Mouse (Mus musculus): ENCODE measurements around the gene Ikbip.

The Ikbip gene

GRCm38 (mm10) chr10:91123281-91123827 lies 40.6 kb downstream of the Ikbip start:
- DNase-seq, result no peak

- peak; percentile 98 for DNase-seq
These were observed 41.4 kb downstream of the Ikbip start, which contains the start of gene Slc25a3 for GRCm38 (mm10) chr10:91123828-91124822. Gene Slc25a3 (minus strand): TSS chr10:91124059.

- DNase-seq, result no peak
These were observed 44.0 kb downstream of the Ikbip start for GRCm38 (mm10) chr10:91126618-91127355.

GRCm38 (mm10) chr10:91127395-91127794 lies 44.7 kb downstream of the Ikbip start:
- no peak for DNase-seq

GRCm38 (mm10) chr10:91128551-91129160 lies 45.9 kb downstream of the Ikbip start:
- no peak for DNase-seq

- no peak for DNase-seq
These were observed 48.1 kb downstream of the Ikbip start for GRCm38 (mm10) chr10:91130792-91131191.

GRCm38 (mm10) chr10:91131565-91131964 lies 48.8 kb downstream of the Ikbip start:
- no peak for DNase-seq

GRCm38 (mm10) chr10:91135302-91135972 lies 52.7 kb downstream of the Ikbip start:
- no peak for DNase-seq

- DNase-seq, result no peak
These were observed 54.7 kb downstream of the Ikbip start for GRCm38 (mm10) chr10:91137400-91137799.

GRCm38 (mm10) chr10:91138317-91138716 lies 55.6 kb downstream of the Ikbip start:
- no peak for DNase-seq

- DNase-seq, result no peak
These were observed 56.5 kb downstream of the Ikbip start for GRCm38 (mm10) chr10:91139148-91139766.

- DNase-seq, result no peak
These were observed 58.8 kb downstream of the Ikbip start for GRCm38 (mm10) chr10:91141564-91141963.

- no peak for DNase-seq
These were observed 60.0 kb downstream of the Ikbip start for GRCm38 (mm10) chr10:91142654-91143191.

- DNase-seq, result no peak
These were observed 60.8 kb downstream of the Ikbip start for GRCm38 (mm10) chr10:91143313-91144230.

GRCm38 (mm10) chr10:91145413-91145812 lies 62.7 kb downstream of the Ikbip start:
- no peak for DNase-seq
